9 mouse cellular contexts compared by ENCODE assay signal in the genomic region with DNA sequence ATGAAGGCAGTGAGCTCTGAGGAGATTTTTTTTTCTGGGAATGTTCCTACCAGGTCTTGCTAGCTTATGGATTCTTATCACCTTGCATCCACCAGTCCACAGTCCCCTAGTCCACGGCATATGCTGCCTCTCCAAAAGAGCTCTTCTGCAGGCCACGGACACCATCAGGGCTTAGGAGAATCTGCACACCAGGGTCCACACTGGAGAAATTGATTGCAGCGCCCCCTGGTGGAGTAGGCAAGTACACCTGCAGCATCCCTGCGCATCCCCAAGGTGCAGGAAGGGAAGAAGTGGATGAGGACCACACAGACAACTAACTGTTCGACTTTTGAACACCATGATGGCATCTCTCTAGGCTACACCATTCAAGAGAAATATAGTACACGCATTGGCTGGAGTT.
DNase-seq lines count a peak whose midpoint lies in the region; ATAC-seq lines count a peak whose summit lies in the region.
"Had no signal": no experiment of that assay in that cellular context is flagged by ENCODE, and none has a peak within 500 bp of the region (broad histone marks: within the 10 kb centered on the region; RNA-seq: fewer than 3 reads in every experiment).

No protein-coding gene starts in this region.

- H3K4me3 ChIP-seq in liver, embryonic 12.5 days, result no peak overlapping the region
- H3K4me3 ChIP-seq in forebrain, embryonic 16.5 days (replicated peaks; ENCODE audit: low read length), result no peak overlapping the region
- H3K4me3 ChIP-seq: embryonic facial prominence, embryonic 13.5 days had no signal

- ATAC-seq in liver, embryonic 12.5 days, result no peak
- peak; percentile 69; the same call in 1 of the 2 replicates for ATAC-seq in forebrain, embryonic 16.5 days

- 27% methylated on average over 6 of the region's 6 CpGs for WGBS in liver, embryonic 12.5 days (ENCODE audit: insufficient replicate concordance)
- WGBS in forebrain, embryonic 16.5 days, result 25% methylated on average over 6 of the region's 6 CpGs

- DNase-seq in liver (peak; percentile 42), MN1 (ENCODE audit: low spot score) (no peak)
- DNase-seq in c-Kit-positive CD71-negative TER-119-negative erythroid progenitor cells, embryonic 14.5 days (ENCODE audit: low read depth), result peak; percentile 35
- peak; percentile 76 to 78 for DNase-seq in kidney, postnatal 4 days
- peak; percentile 33 for DNase-seq in lung, postnatal 36 days
- peak; percentile 75 for DNase-seq in right cerebral cortex, postnatal 25 days

- H3K4me1 ChIP-seq in liver, embryonic 12.5 days, result no peaks in the 10 kb centered on the region
- no peaks in the 10 kb centered on the region for H3K4me1 ChIP-seq in forebrain, embryonic 16.5 days (replicated peaks; ENCODE audit: control insufficient read depth, insufficient read depth, low read length)
- H3K4me1 ChIP-seq: embryonic facial prominence, embryonic 13.5 days had no signal

- no peaks in the 10 kb centered on the region for H3K27me3 ChIP-seq in liver, embryonic 12.5 days (replicated peaks)
- no peaks in the 10 kb centered on the region for H3K27me3 ChIP-seq in forebrain, embryonic 16.5 days (replicated peaks; ENCODE audit: control insufficient read depth, insufficient read depth, low read length)
- H3K27me3 ChIP-seq: embryonic facial prominence, embryonic 13.5 days had no signal

- H3K9me3 ChIP-seq in liver, embryonic 12.5 days (replicated peaks), result no peaks in the 10 kb centered on the region
- no peaks in the 10 kb centered on the region for H3K9me3 ChIP-seq in forebrain, embryonic 16.5 days (ENCODE audit: control insufficient read depth, low read length)
- H3K9me3 ChIP-seq: embryonic facial prominence, embryonic 13.5 days had no signal

- no peak overlapping the region for H3K9ac ChIP-seq in liver, embryonic 12.5 days
- no peak overlapping the region for H3K9ac ChIP-seq in forebrain, embryonic 16.5 days (replicated peaks; ENCODE audit: low read depth, low read length)
- H3K9ac ChIP-seq: embryonic facial prominence, embryonic 13.5 days had no signal

- no peaks in the 10 kb centered on the region for H3K36me3 ChIP-seq in liver, embryonic 12.5 days
- no peaks in the 10 kb centered on the region for H3K36me3 ChIP-seq in forebrain, embryonic 16.5 days (ENCODE audit: control insufficient read depth, insufficient read depth)
- H3K36me3 ChIP-seq: embryonic facial prominence, embryonic 13.5 days had no signal

- H3K27ac ChIP-seq in liver, embryonic 12.5 days, result no peak overlapping the region
- H3K27ac ChIP-seq in forebrain, embryonic 16.5 days (ENCODE audit: low read length), result no peak overlapping the region
- H3K27ac ChIP-seq: embryonic facial prominence, embryonic 13.5 days had no signal

- no peak overlapping the region for H3K4me2 ChIP-seq in liver, embryonic 12.5 days
- H3K4me2 ChIP-seq in forebrain, embryonic 16.5 days (ENCODE audit: low read length), result no peak overlapping the region
- H3K4me2 ChIP-seq: embryonic facial prominence, embryonic 13.5 days had no signal
